Mouse (Mus musculus): ENCODE measurements around the gene Sumo1.

GRCm38 (mm10) chr1:59594586-59595266 is 75.9 kb downstream of the Sumo1 start:
- TF ChIP-seq EP300 (IDR thresholded peaks at IDR 0.05; ENCODE audit: low read depth), result no peak
- TF ChIP-seq CTCF (IDR thresholded peaks at IDR 0.05; ENCODE audit: low read depth), result no peak

Measured in liver, embryonic 14.5 days (tissue).